Mouse (Mus musculus): ENCODE results near the gene Clcn6. TPM values are rescaled to one million over a fixed set of nuclear protein-coding genes. Genes with fewer than 3 reads are reported as not detected.
A peak's percentile ranks its signal among the peaks of the same experiment; 100 is the strongest.

Clcn6 gene
- polyA plus RNA-seq, 1 experiment from 2014 or later = 22.4 TPM

- H3K27me3 ChIP-seq = no peaks in the 10 kb centered on the region
- peaks cover 68% of the 10 kb centered on the region for H3K36me3 ChIP-seq (replicated peaks)
- no peak overlapping the region for H3K4me3 ChIP-seq (replicated peaks)
- no peak for ATAC-seq (ENCODE audit: low FRiP score)
- WGBS = 87% methylated on average over 5 of the region's 5 CpGs
- H3K4me1 ChIP-seq = 0 out of 2 replicates have a peak, but pooled peaks cover 2% of the 10 kb centered on the region
- no peak overlapping the region for H3K4me2 ChIP-seq
- no peaks in the 10 kb centered on the region for H3K9me3 ChIP-seq
- H3K27ac ChIP-seq = no peak overlapping the region
- H3K9ac ChIP-seq = no peak overlapping the region
Measured at GRCm38 (mm10) chr4:148030506-148030905, 8.1 kb downstream of the Clcn6 start.

- 96% methylated on average over 7 of the region's 7 CpGs for WGBS
- ATAC-seq (ENCODE audit: low FRiP score) = no peak
- Histone ChIP-seq H3K27ac (no peak overlapping the region), H3K4me1 (0 out of 2 replicates have a peak, but pooled peaks cover 2% of the 10 kb centered on the region), H3K4me2 (no peak overlapping the region), H3K9me3 (no peaks in the 10 kb centered on the region), H3K36me3 (replicated peaks) (peaks cover 68% of the 10 kb centered on the region), H3K9ac (no peak overlapping the region), H3K4me3 (replicated peaks) (no peak overlapping the region), H3K27me3 (no peaks in the 10 kb centered on the region)
Measured at GRCm38 (mm10) chr4:148029297-148029696, 9.3 kb downstream of the Clcn6 start.

GRCm38 (mm10) chr4:148024003-148024402 is 14.6 kb downstream of the Clcn6 start:
- Histone ChIP-seq H3K36me3 (replicated peaks) (peaks cover 96% of the 10 kb centered on the region), H3K9ac (no peak overlapping the region), H3K4me3 (replicated peaks) (no peak overlapping the region), H3K9me3 (no peaks in the 10 kb centered on the region), H3K4me2 (no peak overlapping the region), H3K27me3 (no peaks in the 10 kb centered on the region), H3K4me1 (peaks cover 5% of the 10 kb centered on the region; the same call in 1 of the 2 replicates), H3K27ac (no peak overlapping the region)
- no peak for ATAC-seq (ENCODE audit: low FRiP score)
- WGBS = 92% methylated on average over 3 of the region's 3 CpGs

- Histone ChIP-seq H3K9me3 (no peaks in the 10 kb centered on the region), H3K4me1 (peaks cover 10% of the 10 kb centered on the region), H3K4me2 (no peak overlapping the region), H3K36me3 (replicated peaks) (peaks cover 100% of the 10 kb centered on the region), H3K27ac (peak overlapping the region; percentile 43), H3K9ac (no peak overlapping the region), H3K27me3 (no peaks in the 10 kb centered on the region), H3K4me3 (replicated peaks) (no peak overlapping the region)
- WGBS = 50% methylated on average over 2 of the region's 2 CpGs
- ATAC-seq (ENCODE audit: low FRiP score) = peak; percentile 49
Measured at GRCm38 (mm10) chr4:148018410-148018809, 20.2 kb downstream of the Clcn6 start.

GRCm38 (mm10) chr4:148016981-148017380 is 21.6 kb downstream of the Clcn6 start:
- 78% methylated on average over 3 of the region's 3 CpGs for WGBS
- no peak for ATAC-seq (ENCODE audit: low FRiP score)
- H3K4me2 ChIP-seq = no peak overlapping the region
- no peaks in the 10 kb centered on the region for H3K9me3 ChIP-seq
- peaks cover 10% of the 10 kb centered on the region for H3K4me1 ChIP-seq
- no peak overlapping the region for H3K4me3 ChIP-seq (replicated peaks)
- no peak overlapping the region for H3K27ac ChIP-seq
- no peaks in the 10 kb centered on the region for H3K27me3 ChIP-seq
- peaks cover 100% of the 10 kb centered on the region for H3K36me3 ChIP-seq (replicated peaks)
- H3K9ac ChIP-seq = no peak overlapping the region

GRCm38 (mm10) chr4:148015418-148015817 is 23.2 kb downstream of the Clcn6 start:
- no peak overlapping the region for H3K9ac ChIP-seq
- 84% methylated on average over 10 of the region's 10 CpGs for WGBS
- H3K4me1 ChIP-seq = peaks cover 10% of the 10 kb centered on the region
- H3K4me3 ChIP-seq (replicated peaks) = no peak overlapping the region
- no peaks in the 10 kb centered on the region for H3K9me3 ChIP-seq
- H3K27me3 ChIP-seq = no peaks in the 10 kb centered on the region
- H3K36me3 ChIP-seq (replicated peaks) = peaks cover 100% of the 10 kb centered on the region
- ATAC-seq (ENCODE audit: low FRiP score) = no peak
- no peak overlapping the region for H3K27ac ChIP-seq
- H3K4me2 ChIP-seq = no peak overlapping the region

GRCm38 (mm10) chr4:148012216-148012615 is 26.4 kb downstream of the Clcn6 start:
- peaks cover 100% of the 10 kb centered on the region for H3K36me3 ChIP-seq (replicated peaks)
- no peaks in the 10 kb centered on the region for H3K4me1 ChIP-seq
- WGBS = 94% methylated on average over 4 of the region's 4 CpGs
- no peaks in the 10 kb centered on the region for H3K27me3 ChIP-seq
- no peaks in the 10 kb centered on the region for H3K9me3 ChIP-seq
- H3K27ac ChIP-seq = no peak overlapping the region
- no peak overlapping the region for H3K4me2 ChIP-seq
- no peak overlapping the region for H3K9ac ChIP-seq
- no peak overlapping the region for H3K4me3 ChIP-seq (replicated peaks)
- ATAC-seq (ENCODE audit: low FRiP score) = no peak

- ATAC-seq (ENCODE audit: low FRiP score) = no peak
- no peak overlapping the region for H3K27ac ChIP-seq
- H3K27me3 ChIP-seq = no peaks in the 10 kb centered on the region
- H3K4me3 ChIP-seq (replicated peaks) = no peak overlapping the region
- WGBS = 85% methylated on average over 3 of the region's 3 CpGs
- H3K9me3 ChIP-seq = no peaks in the 10 kb centered on the region
- H3K4me1 ChIP-seq = no peaks in the 10 kb centered on the region
- H3K4me2 ChIP-seq = no peak overlapping the region
- H3K36me3 ChIP-seq (replicated peaks) = peaks cover 100% of the 10 kb centered on the region
- H3K9ac ChIP-seq = no peak overlapping the region
Measured at GRCm38 (mm10) chr4:148011332-148011731, 27.3 kb downstream of the Clcn6 start.

GRCm38 (mm10) chr4:148009641-148010040 is 29.0 kb downstream of the Clcn6 start:
- peaks cover 99% of the 10 kb centered on the region for H3K36me3 ChIP-seq (replicated peaks)
- no peak overlapping the region for H3K27ac ChIP-seq
- H3K9me3 ChIP-seq = no peaks in the 10 kb centered on the region
- 95% methylated on average over 2 of the region's 2 CpGs for WGBS
- no peak overlapping the region for H3K4me3 ChIP-seq (replicated peaks)
- ATAC-seq (ENCODE audit: low FRiP score) = no peak
- H3K4me2 ChIP-seq = no peak overlapping the region
- no peaks in the 10 kb centered on the region for H3K27me3 ChIP-seq
- H3K9ac ChIP-seq = no peak overlapping the region
- H3K4me1 ChIP-seq = no peaks in the 10 kb centered on the region

- Histone ChIP-seq H3K9ac (no peak overlapping the region), H3K4me1 (no peaks in the 10 kb centered on the region), H3K4me2 (no peak overlapping the region), H3K27me3 (no peaks in the 10 kb centered on the region), H3K36me3 (replicated peaks) (peaks cover 98% of the 10 kb centered on the region), H3K9me3 (no peaks in the 10 kb centered on the region), H3K4me3 (replicated peaks) (no peak overlapping the region), H3K27ac (no peak overlapping the region)
- ATAC-seq (ENCODE audit: low FRiP score) = no peak
- WGBS = 82% methylated on average over 4 of the region's 4 CpGs
Measured at GRCm38 (mm10) chr4:148008412-148008811, 30.2 kb downstream of the Clcn6 start.

GRCm38 (mm10) chr4:148004361-148004760 is 34.3 kb downstream of the Clcn6 start:
- H3K27ac ChIP-seq = no peak overlapping the region
- no peaks in the 10 kb centered on the region for H3K27me3 ChIP-seq
- no peak overlapping the region for H3K4me3 ChIP-seq (replicated peaks)
- ATAC-seq (ENCODE audit: low FRiP score) = no peak
- H3K36me3 ChIP-seq (replicated peaks) = peaks cover 66% of the 10 kb centered on the region
- no peak overlapping the region for H3K9ac ChIP-seq
- WGBS = 91% methylated on average over 7 of the region's 7 CpGs
- no peaks in the 10 kb centered on the region for H3K9me3 ChIP-seq
- no peak overlapping the region for H3K4me2 ChIP-seq
- H3K4me1 ChIP-seq = peaks cover 12% of the 10 kb centered on the region

- Histone ChIP-seq H3K27ac (peak overlapping the region; percentile 31; the same call in 1 of the 2 replicates), H3K9ac (no peak overlapping the region), H3K36me3 (replicated peaks) (peaks cover 41% of the 10 kb centered on the region), H3K4me1 (peaks cover 12% of the 10 kb centered on the region), H3K27me3 (no peaks in the 10 kb centered on the region), H3K4me2 (no peak overlapping the region), H3K9me3 (no peaks in the 10 kb centered on the region), H3K4me3 (replicated peaks) (no peak overlapping the region)
- no peak for ATAC-seq (ENCODE audit: low FRiP score)
- WGBS = 49% methylated on average over 8 of the region's 8 CpGs
Measured at GRCm38 (mm10) chr4:148001866-148002265, 36.8 kb downstream of the Clcn6 start.

GRCm38 (mm10) chr4:148001013-148001789 is 37.4 kb downstream of the Clcn6 start:
- 0 out of 2 replicates have a peak overlapping the region, but pooled peaks have one; percentile 31 for H3K27ac ChIP-seq
- H3K4me2 ChIP-seq = no peak overlapping the region
- no peak overlapping the region for H3K4me3 ChIP-seq (replicated peaks)
- 86% methylated on average over 17 of the region's 17 CpGs for WGBS
- peaks cover 34% of the 10 kb centered on the region for H3K36me3 ChIP-seq (replicated peaks)
- peaks cover 12% of the 10 kb centered on the region for H3K4me1 ChIP-seq
- no peaks in the 10 kb centered on the region for H3K9me3 ChIP-seq
- H3K9ac ChIP-seq = no peak overlapping the region
- peak; percentile 10; the same call in 1 of the 2 replicates for ATAC-seq (ENCODE audit: low FRiP score)
- no peaks in the 10 kb centered on the region for H3K27me3 ChIP-seq

Data from forebrain, embryonic 12.5 days (tissue).